In genomic region chr14:75892118-75892517, GRCm38 (mm10) we compare ENCODE assay signal across 13 mouse cellular contexts. TPM values are rescaled to one million over a fixed set of nuclear protein-coding genes. Genes with fewer than 3 reads are reported as not detected.
A peak's percentile ranks its signal among the peaks of the same experiment; 100 is the strongest.
DNase-seq lines count a peak whose midpoint lies in the region; ATAC-seq lines count a peak whose summit lies in the region.
"Had no signal": no experiment of that assay in that cellular context is flagged by ENCODE, and none has a peak within 500 bp of the region (broad histone marks: within the 10 kb centered on the region; RNA-seq: fewer than 3 reads in every experiment).

No protein-coding gene starts in this region.

- H3K9ac ChIP-seq in hindbrain, embryonic 16.5 days (ENCODE audit: low read depth, low read length) = no peak overlapping the region
- no peak overlapping the region for H3K9ac ChIP-seq in hindbrain, embryonic 13.5 days

- peak; percentile 52; the same call in 1 of the 2 replicates for ATAC-seq in hindbrain, embryonic 16.5 days
- no peak for ATAC-seq in hindbrain, embryonic 13.5 days (ENCODE audit: low FRiP score)
- no peak for ATAC-seq in monocyte, adult 5-6 weeks (replicated peaks; ENCODE audit: insufficient number of reproducible peaks, low FRiP score, low TSS enrichment, poor library complexity, severe bottlenecking)
- ATAC-seq: intestine, postnatal 0 days; Patski had no signal

- H3K4me2 ChIP-seq in hindbrain, embryonic 16.5 days (ENCODE audit: low read length) = no peak overlapping the region
- H3K4me2 ChIP-seq in hindbrain, embryonic 13.5 days = no peak overlapping the region

- DNase-seq in frontal cortex, postnatal 25 days (ENCODE audit: low spot score in 2 of 2) = peak; percentile 38 to 53
- peak; percentile 64 to 80 for DNase-seq in left cerebral cortex, adult 18-20 months (ENCODE audit: low spot score in 2 of 2)
- DNase-seq in right cerebral cortex, postnatal 36 days (ENCODE audit: low spot score in 2 of 2) = peak; percentile 86 to 94
- DNase-seq in kidney, adult 11 months = no peak
- no peak for DNase-seq in heart, adult 9 months (ENCODE audit: low spot score in 2 of 2)
- DNase-seq: adrenal gland, postnatal 14 days; cerebellum, adult 11 months; heart, postnatal 10 days had no signal

- no peaks in the 10 kb centered on the region for H3K9me3 ChIP-seq in hindbrain, embryonic 16.5 days (ENCODE audit: control insufficient read depth, low read length)
- no peaks in the 10 kb centered on the region for H3K9me3 ChIP-seq in hindbrain, embryonic 13.5 days

- H3K27me3 ChIP-seq in hindbrain, embryonic 16.5 days (replicated peaks; ENCODE audit: control insufficient read depth, insufficient read depth, low read length) = no peaks in the 10 kb centered on the region
- no peaks in the 10 kb centered on the region for H3K27me3 ChIP-seq in hindbrain, embryonic 13.5 days
- H3K27me3 ChIP-seq: Patski had no signal

- H3K27ac ChIP-seq in hindbrain, embryonic 16.5 days (ENCODE audit: low read depth, low read length) = no peak overlapping the region
- no peak overlapping the region for H3K27ac ChIP-seq in hindbrain, embryonic 13.5 days

- H3K4me3 ChIP-seq in hindbrain, embryonic 16.5 days (ENCODE audit: low read length) = no peak overlapping the region
- no peak overlapping the region for H3K4me3 ChIP-seq in hindbrain, embryonic 13.5 days

- no peaks in the 10 kb centered on the region for H3K36me3 ChIP-seq in hindbrain, embryonic 16.5 days (ENCODE audit: control insufficient read depth, insufficient read depth, low read length)
- peaks cover 21% of the 10 kb centered on the region for H3K36me3 ChIP-seq in hindbrain, embryonic 13.5 days

- no peaks in the 10 kb centered on the region for H3K4me1 ChIP-seq in hindbrain, embryonic 16.5 days (ENCODE audit: control insufficient read depth, insufficient read depth, low read depth, low read length)
- no peaks in the 10 kb centered on the region for H3K4me1 ChIP-seq in hindbrain, embryonic 13.5 days (replicated peaks)

- 74% methylated on average over 9 of the region's 9 CpGs for WGBS in hindbrain, embryonic 16.5 days
- WGBS in hindbrain, embryonic 13.5 days = 84% methylated on average over 9 of the region's 9 CpGs

RNA-seq across cellular contexts. Expression of gene Tpt1, which starts 47.2 kb away (rescaled TPM):
- 585 and 607 TPM in 2 replicates for polyA plus RNA-seq in hindbrain, embryonic 16.5 days (2015; fragmentation: Nextera tagmentation; extraction: Ambion mirVana)
- polyA plus RNA-seq in hindbrain, embryonic 13.5 days (2015; fragmentation: Nextera tagmentation; extraction: Ambion mirVana) = 884 and 886 TPM in 2 replicates
- 1,000 to 10,000 TPM in 1 of 2 experiments, 100 to 1,000 TPM in 1; 988 to 1,071 TPM for total RNA-seq in left cerebral cortex, adult 18-20 months (2021)
- total RNA-seq in monocyte, adult 5-6 weeks (2017) = 1,522 to 2,093 TPM (median 2,001 TPM) in 3 replicates

Comparison
In these comparisons a context has a peak if more than half of its experiments do, and no peak if none do; other contexts are left out.
1. DNase-seq: peak in frontal cortex, postnatal 25 days (2 of 2), left cerebral cortex, adult 18-20 months (2 of 2) and right cerebral cortex, postnatal 36 days (2 of 2); none in kidney, adult 11 months (single experiment) and heart, adult 9 months (0 of 2).